Mouse (Mus musculus) MEL (cell line): ENCODE results near the gene Rnf151. TPM values are rescaled to one million over a fixed set of nuclear protein-coding genes. Genes with fewer than 3 reads are reported as not detected.

Experiments
- DNase-seq: peaks from one replicate; pipeline ENCODE4 v3.0.0; 2011; ENCODE audit warnings: low read depth, low spot score
- H3K27ac ChIP-seq: 2 replicates; pipeline ENCODE4 v1.5.1; 2012; ENCODE audit warnings: low read depth, mild to moderate bottlenecking, control low read depth, low read length, moderate library complexity; ENCODE audit not compliant: control insufficient read depth
- H3K27me3 ChIP-seq, 2 experiments: fragments of 150-350 bp in 1 of 2; sonication (generic) in 1 of 2; 2 replicates each; pipeline ENCODE4 v1.6.1; 2012; ENCODE audit warnings: low read length in 2 of 2, mild to moderate bottlenecking in 2 of 2, improper control_type of control experiment in 1 of 2, moderate library complexity in 1 of 2; ENCODE audit not compliant: insufficient read depth in 2 of 2, control insufficient read depth in 1 of 2
- H3K36me3 ChIP-seq, 2 experiments: 2 replicates each; pipeline ENCODE4 v1.6.1; 2012 to 2014; ENCODE audit warnings: low read length in 2 of 2, improper control_type of control experiment in 1 of 2, inconsistent platforms in 1 of 2, mild to moderate bottlenecking in 1 of 2; ENCODE audit not compliant: insufficient read depth in 2 of 2, control insufficient read depth in 1 of 2
- H3K4me1 ChIP-seq, 2 experiments: fragments of 150-350 bp in 1 of 2; sonication (generic) in 1 of 2; 2 replicates each; pipeline ENCODE4 v1.6.1; 2012; ENCODE audit warnings: low read length in 2 of 2, improper control_type of control experiment in 1 of 2, mild to moderate bottlenecking in 1 of 2; ENCODE audit not compliant: insufficient read depth in 2 of 2, control insufficient read depth in 1 of 2
- H3K4me3 ChIP-seq, 2 experiments: fragments of 150-350 bp in 1 of 2; sonication (generic) in 1 of 2; 2 replicates each; pipeline ENCODE4 v1.5.1; 2012; ENCODE audit warnings: low read depth in 2 of 2, low read length in 2 of 2, mild to moderate bottlenecking in 2 of 2, moderate library complexity in 2 of 2, control low read depth in 1 of 2, improper control_type of control experiment in 1 of 2; ENCODE audit not compliant: control insufficient read depth in 1 of 2, insufficient read depth in 1 of 2
- H3K79me2 ChIP-seq: 2 replicates; pipeline ENCODE4 v1.6.1; 2012; ENCODE audit warnings: mild to moderate bottlenecking, low read length, moderate library complexity; ENCODE audit not compliant: control insufficient read depth, poor library complexity, insufficient read depth
- H3K9ac ChIP-seq: 2 replicates; pipeline ENCODE4 v1.6.1; 2012; ENCODE audit warnings: low read depth, mild to moderate bottlenecking, control low read depth, low read length, moderate library complexity; ENCODE audit not compliant: control insufficient read depth, poor library complexity, severe bottlenecking
- H3K9me3 ChIP-seq: fragments of 150-350 bp; sonication (generic); replicated peaks from 2 replicates; pipeline ENCODE4 v1.6.1; 2012; ENCODE audit warnings: mild to moderate bottlenecking, low read length, improper control_type of control experiment, moderate library complexity; ENCODE audit not compliant: insufficient read depth
- BHLHE40 ChIP-seq: IDR thresholded peaks from 2 replicates; pipeline ENCODE4 v1.6.1; 2012; ENCODE audit warnings: low read depth, mild to moderate bottlenecking, inconsistent platforms, low read length, improper control_type of control experiment, borderline replicate concordance
- CTCF ChIP-seq, 3 experiments: IDR thresholded peaks in 2 of 3; conservative IDR thresholded peaks in 1 of 3; 2 replicates each; pipeline ENCODE4 v1.5.1; 2011 to 2012; ENCODE audit warnings: low read length in 3 of 3, low read depth in 2 of 3, mild to moderate bottlenecking in 2 of 3, improper control_type of control experiment in 1 of 3, inconsistent platforms in 1 of 3, mixed read lengths in 1 of 3, moderate library complexity in 1 of 3; ENCODE audit not compliant: control insufficient read depth in 1 of 3, insufficient read depth in 1 of 3, poor library complexity in 1 of 3, severe bottlenecking in 1 of 3
- E2F4 ChIP-seq: IDR thresholded peaks from 2 replicates; pipeline ENCODE4 v1.6.1; 2011; ENCODE audit warnings: low read depth, low read length, improper control_type of control experiment, borderline replicate concordance
- ELF1 ChIP-seq: IDR thresholded peaks from 2 replicates; pipeline ENCODE4 v1.6.1; 2014; ENCODE audit warnings: low read depth, mild to moderate bottlenecking, inconsistent platforms, low read length, improper control_type of control experiment, moderate library complexity
- EP300 ChIP-seq, 2 experiments: IDR thresholded peaks; 2 replicates each; pipeline ENCODE4 v1.6.1; 2011; ENCODE audit warnings: improper control_type of control experiment in 2 of 2, low read length in 2 of 2, low read depth in 1 of 2, mild to moderate bottlenecking in 1 of 2
- ETS1 ChIP-seq: IDR thresholded peaks from 2 replicates; pipeline ENCODE4 v1.6.1; 2012; ENCODE audit warnings: low read depth, mild to moderate bottlenecking, inconsistent platforms, low read length, improper control_type of control experiment, moderate library complexity
- GABPA ChIP-seq: IDR thresholded peaks from 2 replicates; pipeline ENCODE4 v1.6.1; 2012; ENCODE audit warnings: low read depth, mild to moderate bottlenecking, inconsistent platforms, low read length, improper control_type of control experiment, moderate library complexity
- HCFC1 ChIP-seq: IDR thresholded peaks from 2 replicates; pipeline ENCODE4 v1.6.1; 2012; ENCODE audit warnings: low read depth, mild to moderate bottlenecking, inconsistent platforms, low read length, improper control_type of control experiment, moderate library complexity
- JUND ChIP-seq: IDR thresholded peaks from 2 replicates; pipeline ENCODE4 v1.6.1; 2011; ENCODE audit warnings: low read depth, mild to moderate bottlenecking, improper control_type of control experiment, low read length
- MAX ChIP-seq: IDR thresholded peaks from 2 replicates; pipeline ENCODE4 v1.6.1; 2011; ENCODE audit warnings: low read length, improper control_type of control experiment
- MAZ ChIP-seq: IDR thresholded peaks from 2 replicates; pipeline ENCODE4 v1.6.1; 2012; ENCODE audit warnings: low read depth, mild to moderate bottlenecking, inconsistent platforms, low read length, improper control_type of control experiment
- MYC ChIP-seq: IDR thresholded peaks from 2 replicates; pipeline ENCODE4 v1.6.1; 2011; ENCODE audit warnings: low read depth, mild to moderate bottlenecking, low read length, improper control_type of control experiment, moderate library complexity
- NELFE ChIP-seq: IDR thresholded peaks from 2 replicates; pipeline ENCODE4 v1.6.1; 2011; ENCODE audit warnings: low read depth, low read length, improper control_type of control experiment
- NRF1 ChIP-seq: IDR thresholded peaks from 2 replicates; pipeline ENCODE4 v1.6.1; 2014; ENCODE audit warnings: low read depth, mild to moderate bottlenecking, inconsistent platforms, low read length, improper control_type of control experiment, moderate library complexity; ENCODE audit not compliant: poor library complexity, insufficient read depth, severe bottlenecking
- POLR2A ChIP-seq, 2 experiments: IDR thresholded peaks; 2 replicates each; pipeline ENCODE4 v1.6.1; 2011 to 2012; ENCODE audit warnings: low read length in 2 of 2, mild to moderate bottlenecking in 2 of 2, control low read depth in 1 of 2, improper control_type of control experiment in 1 of 2, low read depth in 1 of 2, moderate library complexity in 1 of 2; ENCODE audit not compliant: control insufficient read depth in 1 of 2, insufficient read depth in 1 of 2, poor library complexity in 1 of 2
- POLR2AphosphoS2 ChIP-seq: IDR thresholded peaks from 2 replicates; pipeline ENCODE4 v1.6.1; 2011; ENCODE audit warnings: low read length, improper control_type of control experiment
- SIN3A ChIP-seq: IDR thresholded peaks from 2 replicates; pipeline ENCODE4 v1.6.1; 2012; ENCODE audit warnings: low read length, improper control_type of control experiment, inconsistent platforms
- TBP ChIP-seq: IDR thresholded peaks from 2 replicates; pipeline ENCODE4 v1.8.0; 2011; ENCODE audit warnings: low read depth, low read length, improper control_type of control experiment
- USF1 ChIP-seq: IDR thresholded peaks from 2 replicates; pipeline ENCODE4 v1.6.1; 2014; ENCODE audit warnings: low read depth, mild to moderate bottlenecking, inconsistent platforms, low read length, improper control_type of control experiment, moderate library complexity
- ZMIZ1 ChIP-seq: IDR thresholded peaks from 2 replicates; pipeline ENCODE4 v1.6.1; 2012; ENCODE audit warnings: low read depth, mild to moderate bottlenecking, inconsistent platforms, low read length, improper control_type of control experiment, moderate library complexity
- ZNF384 ChIP-seq: IDR thresholded peaks from 2 replicates; pipeline ENCODE4 v1.6.1; 2012; ENCODE audit warnings: low read depth, mild to moderate bottlenecking, inconsistent platforms, low read length, improper control_type of control experiment
- polyA plus RNA-seq, 2 experiments: library from polyadenylated mRNA; stranded (reverse) in 1 of 2; unstranded in 1 of 2; fragments of >175 nt in 1 of 2; fragments of >200 nt in 1 of 2; gene quantifications; 2 replicates each; pipeline versions ENCODE4 v1.2.1 to v1.2.4; 2012; ENCODE audit warnings: low replicate concordance in 2 of 2, low read depth in 1 of 2; ENCODE audit not compliant: insufficient read length in 2 of 2, insufficient read depth in 1 of 2, missing spikeins in 1 of 2
- total RNA-seq: library from RNA; depleted of rRNA; stranded (reverse); fragments of 300-350 nt; gene quantifications from 2 replicates; pipeline ENCODE4 v1.2.3, GENCODE M21; 2012

Rnf151 gene
- total and polyA plus RNA-seq, 3 experiments = 0.23 to 0.40 TPM; not detected in 1

DNA sequence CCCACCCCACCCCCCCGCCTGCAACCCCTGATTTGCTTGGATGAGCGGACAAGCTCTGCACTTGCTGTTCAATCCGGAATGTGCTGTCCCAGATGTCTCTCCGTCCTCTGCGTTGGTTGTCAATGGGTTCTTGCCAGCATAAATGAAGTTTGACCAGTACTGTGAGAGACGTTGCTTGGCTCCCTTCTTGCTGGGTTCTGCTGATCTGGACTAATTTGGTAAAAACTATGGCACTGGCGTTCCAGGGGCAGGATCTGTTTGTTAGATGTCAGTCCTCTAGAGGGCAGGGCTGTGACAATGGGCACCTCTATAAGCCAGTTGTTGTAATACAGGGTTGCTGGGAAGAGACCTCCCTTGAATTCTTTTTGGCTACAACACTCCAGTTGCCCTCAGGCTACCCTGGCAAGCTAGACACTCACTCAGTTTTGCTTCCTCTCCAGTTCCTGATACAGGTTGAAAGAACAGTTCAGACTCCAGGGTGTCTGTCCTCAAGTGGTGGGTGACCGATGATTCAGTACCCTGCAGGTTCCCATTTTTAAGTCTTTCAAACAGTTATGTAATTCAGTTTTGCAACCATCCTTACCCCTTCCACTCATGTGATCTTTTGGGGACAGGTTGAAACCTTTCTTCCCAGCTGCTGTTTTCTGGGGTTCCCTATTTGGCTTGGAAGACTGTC, 19.4 kb upstream of the Rnf151 start:
- Histone ChIP-seq H3K9me3 (no peaks in the 10 kb centered on the region), H3K9ac (peak overlapping the region; percentile 28; the same call in 1 of the 2 replicates), H3K4me1 (peaks cover 0 to 17% of the 10 kb centered on the region in 2 experiments; a peak in 2 of 4 replicates), H3K27me3 (no peaks in the 10 kb centered on the region), H3K79me2 (peaks cover 2% of the 10 kb centered on the region; the same call in 1 of the 2 replicates), H3K36me3 (peaks cover 0 to 10% of the 10 kb centered on the region in 2 experiments; a peak in 1 of 4 replicates), H3K27ac (no peak overlapping the region), H3K4me3 (peak overlapping the region; percentile 90 to 93; a peak in 3 of 4 replicates)
- DNase-seq = peak; percentile 47
- TF ChIP-seq NRF1 (no peak), CTCF (IDR thresholded peaks at IDR 0.05 in 2 of 3, conservative IDR thresholded peaks at IDR 0.05 in 1 of 3; ENCODE audit: control insufficient read depth in 1 of 3, insufficient read depth in 1 of 3, low read depth in 2 of 3, low read length in 3 of 3, poor library complexity in 1 of 3, severe bottlenecking in 1 of 3) (peak in 2 of 3 experiments; percentile 14 to 21; a peak in 2 of 6 replicates), E2F4 (no peak), GABPA (no peak), JUND (no peak)

DNA sequence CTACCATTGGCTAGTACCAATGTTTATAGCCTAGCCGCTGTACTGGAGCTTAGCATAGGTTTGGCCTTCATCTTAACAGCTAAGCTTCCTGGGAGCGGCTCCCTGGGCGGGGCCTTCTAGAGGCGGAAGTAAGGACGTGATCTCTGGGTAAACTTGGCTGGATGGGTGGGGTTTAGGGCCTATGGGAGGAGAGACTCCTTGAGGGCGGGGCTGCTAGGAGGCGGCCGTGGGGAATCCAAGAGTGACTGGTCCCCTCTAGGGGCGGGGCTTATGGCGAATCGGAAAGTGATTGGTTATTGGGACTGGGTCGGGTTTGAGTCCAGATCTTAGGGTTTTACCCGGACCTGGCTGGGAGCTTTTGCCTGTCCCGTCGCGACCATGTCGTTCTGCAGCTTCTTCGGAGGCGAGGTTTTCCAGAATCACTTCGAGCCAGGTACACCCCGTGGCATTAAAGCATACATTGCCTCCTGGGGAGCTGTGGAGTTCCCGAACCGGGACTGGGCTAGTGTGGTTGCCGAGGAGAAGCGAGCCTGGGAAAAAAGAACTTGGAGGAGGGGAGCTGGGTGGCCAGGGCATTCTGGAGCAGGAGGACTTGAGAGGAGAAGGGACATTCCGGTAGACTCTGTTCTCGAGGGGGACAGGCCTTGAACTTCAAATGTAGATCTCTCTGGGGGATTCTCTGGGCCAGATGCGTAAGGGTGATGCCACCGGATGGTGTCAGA, 18.6 kb upstream of the Rnf151 start, which contains the start of gene Msrb1:
Gene Msrb1 (plus strand): TSS at position 313 of the 722 bp plus-strand sequence.
- DNase-seq = peak; percentile 99
- H3K9ac ChIP-seq = peak within 1 kb of the TSS; percentile 84
- peaks cover 0 to 10% of the 10 kb centered on the region in 2 experiments; a peak in 1 of 4 replicates for H3K36me3 ChIP-seq
- H3K27me3 ChIP-seq = no peaks in the 10 kb centered on the region
- TF ChIP-seq ZNF384 (no peak), USF1 (0 out of 2 replicates have a peak, but pooled peaks have one; percentile 10), ETS1 (no peak), SIN3A (peak; percentile 85), ZMIZ1 (peak; percentile 89), TBP (peak; percentile 74), MAZ (peak; percentile 64; the same call in 1 of the 2 replicates), HCFC1 (peak; percentile 74), GABPA (no peak), EP300 (IDR thresholded peaks at IDR 0.05; ENCODE audit: low read depth in 1 of 2, low read length in 2 of 2) (no peak), POLR2AphosphoS2 (peak; percentile 74; the same call in 1 of the 2 replicates), E2F4 (no peak), CTCF (IDR thresholded peaks at IDR 0.05 in 2 of 3, conservative IDR thresholded peaks at IDR 0.05 in 1 of 3; ENCODE audit: control insufficient read depth in 1 of 3, insufficient read depth in 1 of 3, low read depth in 2 of 3, low read length in 3 of 3, poor library complexity in 1 of 3, severe bottlenecking in 1 of 3) (no peak), POLR2A (IDR thresholded peaks at IDR 0.05; ENCODE audit: control insufficient read depth in 1 of 2, insufficient read depth in 1 of 2, low read depth in 1 of 2, low read length in 2 of 2, poor library complexity in 1 of 2) (peak; percentile 60 to 94), ELF1 (peak; percentile 92), MYC (no peak), MAX (no peak), BHLHE40 (no peak), NELFE (peak; percentile 69)
- H3K79me2 ChIP-seq = peaks cover 2% of the 10 kb centered on the region; the same call in 1 of the 2 replicates
- H3K4me3 ChIP-seq = peak within 1 kb of the TSS; percentile 90 to 93
- H3K27ac ChIP-seq = peak within 1 kb of the TSS; percentile 77
- H3K9me3 ChIP-seq = no peaks in the 10 kb centered on the region
- peaks cover 0 to 17% of the 10 kb centered on the region in 2 experiments; a peak in 2 of 4 replicates for H3K4me1 ChIP-seq
